Mouse (Mus musculus) midbrain, embryonic 11.5 days (tissue): ENCODE measurements around the gene Tnik. TPM values are rescaled to one million over a fixed set of nuclear protein-coding genes. Genes with fewer than 3 reads are reported as not detected.

ENCODE experiments used
- ATAC-seq: fragments of 200-750 bp; cut with Nextera tagmentation; 2 replicates; pipeline ENCODE4 v1.8.0; 2017; ENCODE audit warnings: moderate TSS enrichment, moderate library complexity; ENCODE audit not compliant: low FRiP score
- DNase-seq: peaks from one replicate; pipeline ENCODE4 v3.0.0; 2015; ENCODE audit warnings: low spot score; ENCODE audit errors: missing footprints
- H3K27ac ChIP-seq: fragments of 300-500 bp; sonication (generic); 2 replicates; pipeline ENCODE4 v1.5.1; 2014; ENCODE audit warnings: low read depth, low read length
- H3K27me3 ChIP-seq: fragments of 300-500 bp; sonication (generic); 2 replicates; pipeline ENCODE4 v1.6.1; 2014; ENCODE audit warnings: mild to moderate bottlenecking, low read length, moderate library complexity, mixed read lengths; ENCODE audit not compliant: control insufficient read depth, insufficient read depth
- H3K36me3 ChIP-seq: fragments of 300-500 bp; sonication (generic); 2 replicates; pipeline ENCODE4 v1.6.1; 2014; ENCODE audit warnings: mild to moderate bottlenecking, low read length, moderate library complexity, mixed read lengths; ENCODE audit not compliant: control insufficient read depth, insufficient read depth
- H3K4me1 ChIP-seq: fragments of 300-500 bp; sonication (generic); 2 replicates; pipeline ENCODE4 v1.6.1; 2014; ENCODE audit warnings: low read length; ENCODE audit not compliant: control insufficient read depth, insufficient read depth
- H3K4me2 ChIP-seq: fragments of 300-500 bp; sonication (generic); 2 replicates; pipeline ENCODE4 v1.6.1; 2014; ENCODE audit warnings: mild to moderate bottlenecking, moderate library complexity
- H3K4me3 ChIP-seq: fragments of 300-500 bp; sonication (generic); 2 replicates; pipeline ENCODE4 v1.5.1; 2014; ENCODE audit warnings: low read depth, low read length
- H3K9ac ChIP-seq: fragments of 300-500 bp; sonication (generic); 2 replicates; pipeline ENCODE4 v1.6.1; 2014; ENCODE audit warnings: low read length
- H3K9me3 ChIP-seq: fragments of 300-500 bp; sonication (generic); 2 replicates; pipeline ENCODE4 v1.6.1; 2016; ENCODE audit warnings: low read length; ENCODE audit not compliant: control insufficient read depth
- WGBS: fragments of 180-500 bp; shearing (Covaris S2); extraction: QIAGEN DNeasy Blood & Tissue Kit; methylation state at CpG from one replicate; pipeline ENCODE4 v1.1.7; 2014; 5-methylcytosine and 5-hydroxymethylcytosine counted together
- polyA plus RNA-seq: library from polyadenylated mRNA; unstranded; fragments of >200 nt; fragmentation: Nextera tagmentation; extraction: Ambion mirVana; gene quantifications from 2 replicates; pipeline ENCODE4 v1.2.1, GENCODE M21; 2014

Gene Tnik
- polyA plus RNA-seq, 1 experiment from 2014 or later = 21.2 TPM

GRCm38 (mm10) chr3:28591345-28591744 lies 328.3 kb downstream of the Tnik start:
- Histone ChIP-seq H3K9me3 (no peaks in the 10 kb centered on the region), H3K4me2 (no peak overlapping the region), H3K4me3 (no peak overlapping the region), H3K4me1 (no peaks in the 10 kb centered on the region), H3K36me3 (no peaks in the 10 kb centered on the region), H3K9ac (no peak overlapping the region), H3K27me3 (no peaks in the 10 kb centered on the region), H3K27ac (no peak overlapping the region)
- DNase-seq (no peak), ATAC-seq (no peak)
- WGBS = 80% methylated on average over 7 of the region's 7 CpGs

GRCm38 (mm10) chr3:28593922-28594321 lies 330.9 kb downstream of the Tnik start:
- no peaks in the 10 kb centered on the region for H3K4me1 ChIP-seq

GRCm38 (mm10) chr3:28599476-28599875 lies 336.5 kb downstream of the Tnik start:
- H3K9me3 ChIP-seq = no peaks in the 10 kb centered on the region
- no peak overlapping the region for H3K27ac ChIP-seq
- no peak for ATAC-seq
- DNase-seq = no peak
- H3K9ac ChIP-seq = no peak overlapping the region
- no peaks in the 10 kb centered on the region for H3K4me1 ChIP-seq
- WGBS = 89% methylated on average over 2 of the region's 2 CpGs
- H3K36me3 ChIP-seq = no peaks in the 10 kb centered on the region; the same call in 1 of the 2 replicates
- no peak overlapping the region for H3K4me2 ChIP-seq
- no peak overlapping the region for H3K4me3 ChIP-seq
- no peaks in the 10 kb centered on the region for H3K27me3 ChIP-seq

More at GRCm38 (mm10) chr3:28593922-28594321, 330.9 kb downstream of the Tnik start:
- H3K27ac ChIP-seq = no peak overlapping the region
- DNase-seq (no peak), ATAC-seq (no peak)
- no peak overlapping the region for H3K9ac ChIP-seq
- no peak overlapping the region for H3K4me2 ChIP-seq
- WGBS = 94% methylated on average over 16 of the region's 16 CpGs
- H3K4me3 ChIP-seq = no peak overlapping the region
- H3K36me3 ChIP-seq = no peaks in the 10 kb centered on the region
- H3K27me3 ChIP-seq = no peaks in the 10 kb centered on the region
- no peaks in the 10 kb centered on the region for H3K9me3 ChIP-seq

DNA sequence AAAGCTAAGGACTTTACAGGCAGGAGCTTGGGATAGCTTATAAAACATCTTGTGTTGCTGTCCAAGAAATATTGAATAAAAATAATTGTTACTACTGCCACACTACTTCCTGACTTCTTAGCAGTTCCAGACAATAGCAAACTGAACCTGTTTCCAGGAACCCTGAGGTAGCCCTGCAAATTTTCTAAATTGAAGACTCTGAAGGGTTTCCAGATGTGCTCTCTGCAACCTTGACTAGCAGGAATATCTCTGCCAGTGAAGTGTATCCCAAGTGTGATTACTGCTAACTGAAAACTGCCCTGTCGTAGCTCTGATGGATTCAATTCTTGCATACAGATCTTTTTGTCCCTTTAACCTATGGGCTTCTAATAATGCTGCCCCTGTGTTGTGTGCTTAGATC lies 343.7 kb downstream of the Tnik start:
- Histone ChIP-seq H3K27me3 (no peaks in the 10 kb centered on the region), H3K27ac (no peak overlapping the region), H3K4me1 (no peaks in the 10 kb centered on the region), H3K9ac (no peak overlapping the region), H3K4me2 (no peak overlapping the region), H3K4me3 (no peak overlapping the region), H3K9me3 (no peaks in the 10 kb centered on the region), H3K36me3 (no peaks in the 10 kb centered on the region; the same call in 1 of the 2 replicates)
- 78% methylated on average over 1 of the region's 1 CpGs for WGBS
- DNase-seq (peak; percentile 56), ATAC-seq (no peak)

GRCm38 (mm10) chr3:28612330-28612729 lies 349.3 kb downstream of the Tnik start:
- 91% methylated on average over 5 of the region's 5 CpGs for WGBS

GRCm38 (mm10) chr3:28616386-28616785 lies 353.4 kb downstream of the Tnik start:
- Histone ChIP-seq H3K27ac (no peak overlapping the region), H3K27me3 (no peaks in the 10 kb centered on the region), H3K4me1 (no peaks in the 10 kb centered on the region), H3K36me3 (no peaks in the 10 kb centered on the region), H3K9me3 (no peaks in the 10 kb centered on the region), H3K4me2 (no peak overlapping the region), H3K4me3 (no peak overlapping the region), H3K9ac (no peak overlapping the region)
- ATAC-seq (no peak), DNase-seq (peak; percentile 54)
- 81% methylated on average over 1 of the region's 1 CpGs for WGBS

More at GRCm38 (mm10) chr3:28612330-28612729, 349.3 kb downstream of the Tnik start:
- no peaks in the 10 kb centered on the region for H3K27me3 ChIP-seq
- no peak overlapping the region for H3K9ac ChIP-seq
- no peaks in the 10 kb centered on the region for H3K9me3 ChIP-seq
- DNase-seq (peak; percentile 19), ATAC-seq (no peak)
- H3K4me3 ChIP-seq = no peak overlapping the region
- H3K4me1 ChIP-seq = no peaks in the 10 kb centered on the region
- H3K27ac ChIP-seq = no peak overlapping the region
- H3K36me3 ChIP-seq = no peaks in the 10 kb centered on the region
- no peak overlapping the region for H3K4me2 ChIP-seq

DNA sequence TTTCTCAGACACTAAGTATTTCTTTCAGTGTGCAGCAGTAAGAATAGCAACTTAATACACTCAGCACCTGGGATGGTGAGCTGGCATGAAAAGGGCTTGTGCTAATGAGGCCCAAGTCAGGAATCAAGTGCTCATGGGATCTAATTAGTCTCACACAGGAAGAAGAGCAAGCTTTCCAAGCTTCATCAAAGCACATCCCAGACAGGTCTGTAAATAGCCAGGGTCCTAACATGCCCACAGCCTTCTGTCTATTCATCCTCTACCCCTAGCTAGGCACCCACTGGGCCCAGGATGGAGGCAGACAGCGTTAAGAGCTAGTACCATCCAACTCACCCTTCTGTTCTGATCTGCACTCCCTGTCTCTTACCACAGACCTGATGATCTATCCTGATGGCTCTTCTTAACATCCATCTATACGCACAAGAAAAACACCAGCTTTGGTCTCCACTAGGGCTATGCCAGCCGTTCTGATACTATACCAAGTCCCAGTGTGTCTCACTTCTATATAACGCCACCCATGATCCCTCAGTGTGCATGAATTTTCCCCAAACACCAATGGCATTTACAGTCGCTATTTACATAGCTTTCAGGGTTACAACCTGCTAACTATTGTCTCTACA lies 354.1 kb downstream of the Tnik start:
- no peak overlapping the region for H3K27ac ChIP-seq

GRCm38 (mm10) chr3:28621792-28622191 lies 358.8 kb downstream of the Tnik start:
- WGBS = 87% methylated on average over 2 of the region's 2 CpGs
- DNase-seq (peak; percentile 23), ATAC-seq (no peak)
- no peaks in the 10 kb centered on the region for H3K4me1 ChIP-seq
- H3K9me3 ChIP-seq = no peaks in the 10 kb centered on the region
- no peak overlapping the region for H3K4me2 ChIP-seq
- H3K9ac ChIP-seq = no peak overlapping the region
- H3K4me3 ChIP-seq = no peak overlapping the region
- no peaks in the 10 kb centered on the region for H3K27me3 ChIP-seq
- H3K36me3 ChIP-seq = no peaks in the 10 kb centered on the region
- no peak overlapping the region for H3K27ac ChIP-seq

More for the DNA sequence above, 354.1 kb downstream of the Tnik start:
- H3K36me3 ChIP-seq = no peaks in the 10 kb centered on the region
- H3K9me3 ChIP-seq = no peaks in the 10 kb centered on the region
- DNase-seq = peak; percentile 4
- H3K4me2 ChIP-seq = no peak overlapping the region
- H3K27me3 ChIP-seq = no peaks in the 10 kb centered on the region
- WGBS = 87% methylated on average over 5 of the region's 5 CpGs
- H3K4me3 ChIP-seq = no peak overlapping the region
- no peak overlapping the region for H3K9ac ChIP-seq
- H3K4me1 ChIP-seq = no peaks in the 10 kb centered on the region
- ATAC-seq = no peak

- H3K4me2 ChIP-seq = no peak overlapping the region
- H3K4me1 ChIP-seq = no peaks in the 10 kb centered on the region
- no peak overlapping the region for H3K4me3 ChIP-seq
- 94% methylated on average over 6 of the region's 6 CpGs for WGBS
- H3K9ac ChIP-seq = no peak overlapping the region
- peak; percentile 14 for DNase-seq
- H3K36me3 ChIP-seq = no peaks in the 10 kb centered on the region
- no peaks in the 10 kb centered on the region for H3K9me3 ChIP-seq
- H3K27ac ChIP-seq = no peak overlapping the region
- no peaks in the 10 kb centered on the region for H3K27me3 ChIP-seq
- no peak for ATAC-seq
Observed at GRCm38 (mm10) chr3:28626816-28627215, 363.8 kb downstream of the Tnik start.
